Mouse (Mus musculus): ENCODE measurements around the gene Smarca4.

The Smarca4 gene

GRCm38 (mm10) chr9:21752252-21752792, 136.4 kb downstream of the Smarca4 start:
- no peak for DNase-seq (ENCODE audit: low read depth)
